Mouse (Mus musculus) kidney, embryonic 16.5 days (tissue): Measurements from ENCODE around the gene Snapc5. TPM values are rescaled to one million over a fixed set of nuclear protein-coding genes. Genes with fewer than 3 reads are reported as not detected.
"Not testable (repeated sequence)": the region's sequence is repeated elsewhere in the genome, so short reads cannot be mapped to it uniquely, and the experiment has no call there.

Experiments
- ATAC-seq: fragments of 200-750 bp; cut with Nextera tagmentation; 2 replicates; pipeline ENCODE4 v1.8.0; 2017; ENCODE audit warnings: moderate TSS enrichment; ENCODE audit not compliant: low FRiP score, low TSS enrichment
- H3K27ac ChIP-seq: fragments of 300-500 bp; sonication (generic); 2 replicates; pipeline ENCODE4 v1.5.1; 2014; ENCODE audit warnings: low read length
- H3K27me3 ChIP-seq: fragments of 300-500 bp; sonication (generic); 2 replicates; pipeline ENCODE4 v1.6.1; 2014; ENCODE audit warnings: low read length, control low read depth, mixed read lengths; ENCODE audit not compliant: insufficient read depth
- H3K36me3 ChIP-seq: fragments of 300-500 bp; sonication (generic); 2 replicates; pipeline ENCODE4 v1.6.1; 2014; ENCODE audit warnings: low read length, control low read depth, mixed read lengths; ENCODE audit not compliant: insufficient read depth
- H3K4me1 ChIP-seq: fragments of 300-500 bp; sonication (generic); 2 replicates; pipeline ENCODE4 v1.6.1; 2014; ENCODE audit warnings: low read length, control low read depth, mixed read lengths; ENCODE audit not compliant: insufficient read depth
- H3K4me2 ChIP-seq: fragments of 300-500 bp; sonication (generic); replicated peaks from 2 replicates; pipeline ENCODE4 v1.6.1; 2014; ENCODE audit warnings: low read depth, low read length
- H3K4me3 ChIP-seq: fragments of 300-500 bp; sonication (generic); 2 replicates; pipeline ENCODE4 v1.5.1; 2014; ENCODE audit warnings: mild to moderate bottlenecking, low read length
- H3K9ac ChIP-seq: fragments of 300-500 bp; sonication (generic); replicated peaks from 2 replicates; pipeline ENCODE4 v1.6.1; 2014; ENCODE audit warnings: low read length
- H3K9me3 ChIP-seq: fragments of 300-500 bp; sonication (generic); 2 replicates; pipeline ENCODE4 v1.6.1; 2016; ENCODE audit warnings: low read length, control low read depth
- WGBS: fragments of 180-500 bp; shearing (Covaris S2); extraction: QIAGEN DNeasy Blood & Tissue Kit; methylation state at CpG from one replicate; pipeline ENCODE4 v1.1.7; 2014; 5-methylcytosine and 5-hydroxymethylcytosine counted together
- polyA plus RNA-seq: library from polyadenylated mRNA; unstranded; fragments of >200 nt; fragmentation: Nextera tagmentation; extraction: Ambion mirVana; gene quantifications from 2 replicates; pipeline ENCODE4 v1.2.1, GENCODE M21; 2015

Snapc5 gene
- polyA plus RNA-seq, 1 experiment from 2014 or later: 37.3 TPM

GRCm38 (mm10) chr9:64173666-64174220, 5.3 kb upstream of the Snapc5 start:
- Histone ChIP-seq H3K36me3 (peaks cover 42% of the 10 kb centered on the region), H3K27ac (peak overlapping the region; percentile 98), H3K9ac (peak overlapping the region; percentile 81), H3K4me1 (peaks cover 17% of the 10 kb centered on the region), H3K27me3 (no peaks in the 10 kb centered on the region), H3K9me3 (no peaks in the 10 kb centered on the region), H3K4me2 (peak overlapping the region; percentile 85), H3K4me3 (peak overlapping the region; percentile 65)
- no peak for ATAC-seq
- under 1% methylated on average over 16 of the region's 16 CpGs for WGBS

- peaks cover 42% of the 10 kb centered on the region for H3K36me3 ChIP-seq
- peaks cover 17% of the 10 kb centered on the region for H3K4me1 ChIP-seq
- no peak for ATAC-seq
- H3K9ac ChIP-seq: peak overlapping the region; percentile 81
- H3K4me2 ChIP-seq: peak overlapping the region; percentile 85
- peak overlapping the region; percentile 65 for H3K4me3 ChIP-seq
- no peaks in the 10 kb centered on the region for H3K9me3 ChIP-seq
- H3K27ac ChIP-seq: no peak overlapping the region
- no peaks in the 10 kb centered on the region for H3K27me3 ChIP-seq
Observed at GRCm38 (mm10) chr9:64174341-64174740, 4.7 kb upstream of the Snapc5 start.

- ATAC-seq: no peak
- Histone ChIP-seq H3K27me3 (no peaks in the 10 kb centered on the region), H3K9me3 (no peaks in the 10 kb centered on the region), H3K4me3 (peak overlapping the region; percentile 65), H3K9ac (peak overlapping the region; percentile 46; the same call in 1 of the 2 replicates), H3K27ac (no peak overlapping the region), H3K4me2 (peak overlapping the region; percentile 85), H3K36me3 (peaks cover 42% of the 10 kb centered on the region), H3K4me1 (peaks cover 17% of the 10 kb centered on the region)
- 58% methylated on average over 8 of the region's 8 CpGs for WGBS
Observed at GRCm38 (mm10) chr9:64174766-64175165, 4.3 kb upstream of the Snapc5 start.

- Histone ChIP-seq H3K4me1 (peaks cover 22% of the 10 kb centered on the region), H3K4me3 (no peak overlapping the region), H3K9me3 (no peaks in the 10 kb centered on the region), H3K4me2 (no peak overlapping the region), H3K36me3 (peaks cover 42% of the 10 kb centered on the region), H3K27ac (no peak overlapping the region), H3K27me3 (no peaks in the 10 kb centered on the region), H3K9ac (no peak overlapping the region)
- 86% methylated on average over 11 of the region's 11 CpGs for WGBS
- ATAC-seq: no peak
Observed at GRCm38 (mm10) chr9:64175378-64175777, 3.7 kb upstream of the Snapc5 start.

- peaks cover 53% of the 10 kb centered on the region for H3K36me3 ChIP-seq
- peak; percentile 73 for ATAC-seq
- no peaks in the 10 kb centered on the region for H3K27me3 ChIP-seq
- H3K9me3 ChIP-seq: no peaks in the 10 kb centered on the region
- H3K4me3 ChIP-seq: peak overlapping the region; percentile 61
- 45% methylated on average over 3 of the region's 3 CpGs for WGBS
- peak overlapping the region; percentile 80 for H3K27ac ChIP-seq
- H3K4me2 ChIP-seq: peak overlapping the region; percentile 53
- H3K4me1 ChIP-seq: peaks cover 13% of the 10 kb centered on the region
- peak overlapping the region; percentile 69 for H3K9ac ChIP-seq
Observed at GRCm38 (mm10) chr9:64178610-64178973, 482 bp upstream of the Snapc5 start.

GRCm38 (mm10) chr9:64183295-64183694, 4.2 kb downstream of the Snapc5 start:
- peaks cover 35% of the 10 kb centered on the region for H3K36me3 ChIP-seq
- not testable (repeated sequence) for H3K4me3 ChIP-seq, H3K9ac ChIP-seq, H3K4me1 ChIP-seq, H3K27ac ChIP-seq, H3K4me2 ChIP-seq, ATAC-seq, H3K9me3 ChIP-seq, H3K27me3 ChIP-seq
- WGBS: 90% methylated on average over 5 of the region's 5 CpGs

GRCm38 (mm10) chr9:64184166-64184840, 5.2 kb downstream of the Snapc5 start:
- Histone ChIP-seq H3K4me3 (no peak overlapping the region), H3K9ac (no peak overlapping the region), H3K27ac (no peak overlapping the region), H3K36me3 (peaks cover 39% of the 10 kb centered on the region), H3K27me3 (no peaks in the 10 kb centered on the region), H3K9me3 (no peaks in the 10 kb centered on the region), H3K4me1 (peaks cover 5% of the 10 kb centered on the region), H3K4me2 (no peak overlapping the region)
- ATAC-seq: no peak
- WGBS: 93% methylated on average over 5 of the region's 5 CpGs

- H3K9me3 ChIP-seq: no peaks in the 10 kb centered on the region
- H3K36me3 ChIP-seq: peaks cover 30% of the 10 kb centered on the region
- no peaks in the 10 kb centered on the region for H3K27me3 ChIP-seq
- no peak overlapping the region for H3K4me3 ChIP-seq
- no peak overlapping the region for H3K27ac ChIP-seq
- H3K9ac ChIP-seq: no peak overlapping the region
- H3K4me2 ChIP-seq: no peak overlapping the region
- ATAC-seq: no peak
- WGBS: 92% methylated on average over 1 of the region's 1 CpGs
- H3K4me1 ChIP-seq: no peaks in the 10 kb centered on the region
Observed at GRCm38 (mm10) chr9:64193879-64194278, 14.8 kb downstream of the Snapc5 start.

GRCm38 (mm10) chr9:64195554-64195953, 16.5 kb downstream of the Snapc5 start:
- no peaks in the 10 kb centered on the region for H3K9me3 ChIP-seq

GRCm38 (mm10) chr9:64197524-64197923, 18.4 kb downstream of the Snapc5 start:
- Histone ChIP-seq H3K36me3 (peaks cover 18% of the 10 kb centered on the region), H3K9ac (no peak overlapping the region), H3K4me3 (no peak overlapping the region), H3K4me1 (no peaks in the 10 kb centered on the region), H3K27ac (no peak overlapping the region), H3K27me3 (no peaks in the 10 kb centered on the region), H3K4me2 (no peak overlapping the region), H3K9me3 (no peaks in the 10 kb centered on the region)
- 69% methylated on average over 8 of the region's 8 CpGs for WGBS
- no peak for ATAC-seq

More at GRCm38 (mm10) chr9:64195554-64195953, 16.5 kb downstream of the Snapc5 start:
- Histone ChIP-seq H3K4me3 (no peak overlapping the region), H3K9ac (no peak overlapping the region), H3K27ac (no peak overlapping the region), H3K4me1 (no peaks in the 10 kb centered on the region), H3K27me3 (no peaks in the 10 kb centered on the region), H3K4me2 (no peak overlapping the region), H3K36me3 (peaks cover 26% of the 10 kb centered on the region)
- no peak for ATAC-seq
- 81% methylated on average over 4 of the region's 4 CpGs for WGBS
